Mouse (Mus musculus) right cerebral cortex, postnatal 4 days (tissue): ENCODE measurements around the gene Il16.
"Not testable (repeated sequence)": the region's sequence is repeated elsewhere in the genome, so short reads cannot be mapped to it uniquely, and the experiment has no call there.

Experiments
- DNase-seq: peaks from one replicate; pipeline ENCODE4 v3.0.0-alpha.2; 2022

Gene Il16

DNA sequence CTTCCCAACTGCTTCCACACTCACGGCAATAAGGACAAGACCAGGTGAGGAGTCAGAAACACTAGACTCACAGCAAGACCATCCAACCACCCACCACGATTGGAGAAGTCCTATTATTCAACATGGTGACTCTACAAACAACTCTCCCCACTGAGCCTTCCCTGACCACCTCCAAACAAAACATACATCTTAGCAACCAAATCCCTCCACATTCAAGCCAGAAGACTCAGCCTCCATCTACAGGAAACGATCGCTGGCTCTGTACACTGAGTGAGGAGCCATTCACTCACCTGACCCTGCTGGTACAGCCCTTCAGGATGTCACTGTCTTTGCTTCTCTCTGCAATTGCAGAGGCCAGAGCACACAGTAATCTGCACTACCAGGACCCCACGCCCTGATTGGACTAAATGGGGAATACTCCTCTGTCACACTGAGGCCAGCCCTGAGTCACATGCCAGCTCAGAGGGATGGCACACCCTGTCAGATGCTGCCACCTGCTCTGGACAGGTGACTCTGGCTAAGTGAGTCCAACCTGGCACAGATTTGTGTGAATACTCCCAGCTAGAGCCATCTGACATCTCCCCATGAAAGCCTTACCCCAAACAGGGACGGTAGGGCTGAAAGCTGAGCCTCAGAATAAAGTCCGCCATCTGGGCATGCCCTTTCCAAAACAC is 10.3 kb downstream of the Il16 start:
- no peak for DNase-seq

DNA sequence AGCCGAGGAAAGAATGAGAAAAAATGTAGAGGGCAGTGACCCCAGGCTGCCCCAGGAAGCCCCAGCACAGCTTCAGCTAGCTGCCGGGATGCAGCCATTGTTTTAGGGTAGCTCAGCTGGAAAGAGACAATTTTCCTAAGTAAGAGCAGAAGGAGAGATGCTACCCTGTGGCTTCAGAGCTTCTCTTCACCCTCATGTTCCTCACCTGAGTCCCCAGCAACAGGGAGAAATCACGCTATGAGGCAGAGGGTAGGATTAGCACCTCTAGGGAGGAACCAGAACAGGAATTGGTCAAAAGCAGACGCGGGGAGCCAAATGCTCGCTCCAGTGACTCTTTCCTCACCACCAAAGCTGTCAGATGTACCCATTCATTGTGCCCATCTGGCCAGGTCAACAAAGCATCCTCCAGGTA is 10.8 kb downstream of the Il16 start:
- no peak for DNase-seq

DNA sequence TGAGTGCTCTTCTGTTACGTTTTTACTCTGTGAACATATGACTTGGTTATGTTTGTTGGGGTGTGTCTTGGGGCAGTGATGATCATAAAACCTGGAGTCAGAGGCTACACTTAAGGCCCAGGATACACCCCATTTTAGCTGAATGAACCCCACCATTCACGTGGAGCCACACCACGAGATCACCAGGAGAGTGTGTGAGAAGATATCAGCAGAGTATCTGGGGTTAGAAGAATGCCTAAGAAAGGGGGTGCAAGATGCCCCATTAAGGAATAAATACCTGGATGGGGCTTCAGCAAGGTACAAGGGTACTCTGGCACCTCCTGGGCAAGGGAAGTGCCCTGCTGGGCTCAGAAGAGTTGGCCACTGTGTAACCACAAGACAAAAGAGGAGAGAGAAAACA is 11.3 kb downstream of the Il16 start:
- no peak for DNase-seq

DNA sequence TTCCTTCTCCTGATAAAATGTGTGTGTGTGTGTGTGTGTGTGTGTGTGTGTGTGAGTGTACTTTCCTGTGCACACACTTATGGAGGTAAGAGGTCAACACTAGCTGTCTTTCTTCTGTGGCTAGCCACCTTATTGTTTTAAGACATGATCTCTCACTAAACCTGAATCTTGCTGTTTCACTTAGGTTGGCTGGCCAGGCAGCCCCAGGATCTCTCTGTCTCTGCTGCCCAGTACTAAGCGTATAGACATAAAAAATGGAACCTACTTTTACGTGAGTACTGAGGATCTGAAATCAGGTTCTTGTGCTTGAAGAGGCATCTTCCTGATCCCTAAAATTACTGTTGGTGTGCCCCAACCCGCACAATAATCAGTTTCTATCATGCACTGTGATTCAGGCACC is 12.7 kb downstream of the Il16 start:
- no peak for DNase-seq

DNA sequence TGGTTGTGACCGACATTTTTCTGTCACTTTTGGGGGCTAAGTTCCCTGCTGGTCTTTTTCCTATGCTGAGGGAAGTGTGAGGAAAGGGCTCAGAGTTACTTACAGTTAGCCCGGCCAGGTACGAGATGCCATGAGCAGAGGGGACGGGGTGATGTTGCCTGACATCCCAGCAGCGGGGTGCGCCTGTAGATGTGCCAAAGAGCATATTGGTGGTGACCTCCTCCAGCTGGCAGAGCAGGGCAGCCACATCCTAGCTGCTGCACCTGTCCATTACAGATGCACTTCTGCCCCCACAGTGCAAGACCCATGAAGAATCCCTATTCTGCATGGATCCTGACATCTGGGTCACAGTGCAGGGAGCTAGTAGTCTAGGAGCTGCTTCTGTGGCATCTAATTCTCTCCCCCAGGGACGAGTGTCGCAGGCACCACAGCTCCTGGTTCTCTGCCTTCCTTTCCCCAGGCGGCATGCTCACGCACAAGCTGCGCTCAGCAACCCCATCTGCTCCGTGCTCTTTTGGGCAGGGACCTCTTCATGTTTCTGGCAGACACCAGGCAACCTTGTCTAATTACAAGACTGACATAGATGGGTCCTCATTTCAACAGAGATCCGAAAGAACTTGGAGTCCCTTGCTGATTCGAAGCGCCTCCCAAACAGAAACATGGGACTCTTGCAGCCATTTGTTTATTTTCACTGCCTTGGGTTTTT is 13.4 kb downstream of the Il16 start:
- DNase-seq: no peak

DNA sequence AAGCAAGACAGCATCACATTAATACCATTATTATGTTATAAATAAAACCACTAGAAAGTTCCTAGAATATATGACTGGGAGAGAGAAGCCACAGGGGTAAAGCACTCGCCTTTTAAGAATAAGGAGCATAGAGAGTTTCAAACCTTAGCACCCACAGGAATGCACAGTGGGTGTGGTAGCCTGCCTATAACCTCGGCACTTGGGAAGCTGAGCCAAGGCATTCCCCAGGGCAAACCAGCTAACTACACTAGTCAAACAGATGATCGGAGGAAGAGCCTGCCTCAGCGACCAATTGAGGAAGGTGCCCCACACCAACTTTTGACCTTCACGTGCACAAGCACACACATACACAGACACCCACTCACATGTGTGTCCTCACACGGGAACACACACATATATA is 14.2 kb downstream of the Il16 start:
- no peak for DNase-seq

DNA sequence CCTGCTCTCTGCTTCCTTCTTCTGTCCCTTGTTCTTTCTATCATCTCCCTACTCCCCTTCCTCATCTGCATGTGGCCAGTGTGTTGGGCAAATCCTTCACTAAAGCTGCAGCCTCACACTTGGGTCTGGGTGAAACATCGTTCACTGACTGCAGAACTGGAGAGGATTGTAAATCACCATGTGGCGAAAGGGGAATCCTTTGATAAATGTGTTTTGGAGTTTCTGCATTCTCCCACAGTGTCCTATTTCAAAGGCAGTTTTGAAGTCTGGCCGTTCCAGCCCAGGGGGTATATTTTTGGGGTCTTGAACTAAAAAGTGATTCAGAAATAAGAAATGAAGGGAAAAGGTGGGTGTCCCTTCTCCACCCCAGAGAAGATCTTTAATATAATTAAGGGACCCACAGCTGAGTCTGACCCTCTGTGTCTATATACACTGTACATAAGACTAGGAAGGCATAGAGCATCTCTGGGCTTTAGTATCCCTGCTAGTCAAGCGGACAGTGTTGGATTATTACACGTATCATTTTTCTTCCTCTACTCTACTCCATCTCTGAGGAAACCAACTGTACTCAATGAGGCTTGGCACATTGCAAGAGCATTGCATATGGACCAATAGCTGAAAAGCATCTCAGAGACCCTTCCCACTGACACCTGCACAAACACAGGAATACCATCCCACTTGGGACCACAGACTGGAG is 18.4 kb downstream of the Il16 start:
- DNase-seq: no peak

DNA sequence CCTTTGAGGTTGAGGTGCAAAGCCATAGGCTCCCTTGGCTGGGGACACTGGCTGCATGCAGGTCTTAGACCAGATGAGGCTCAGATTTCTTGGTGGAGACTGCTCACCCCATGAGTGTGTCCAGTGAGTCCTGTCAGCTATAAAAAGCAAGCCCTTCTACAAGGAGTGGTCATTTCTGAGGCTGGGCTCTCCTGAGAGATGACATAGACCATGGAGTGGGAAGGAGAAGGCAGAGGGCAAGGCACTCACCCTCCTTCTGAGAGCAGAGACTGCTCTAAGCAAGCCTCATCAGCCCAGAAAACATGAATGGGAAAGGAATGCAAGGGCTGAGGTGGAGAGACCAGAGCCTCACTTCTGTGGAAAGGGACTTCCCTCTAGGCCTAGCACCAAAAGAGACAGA is 19.7 kb downstream of the Il16 start:
- DNase-seq: no peak

DNA sequence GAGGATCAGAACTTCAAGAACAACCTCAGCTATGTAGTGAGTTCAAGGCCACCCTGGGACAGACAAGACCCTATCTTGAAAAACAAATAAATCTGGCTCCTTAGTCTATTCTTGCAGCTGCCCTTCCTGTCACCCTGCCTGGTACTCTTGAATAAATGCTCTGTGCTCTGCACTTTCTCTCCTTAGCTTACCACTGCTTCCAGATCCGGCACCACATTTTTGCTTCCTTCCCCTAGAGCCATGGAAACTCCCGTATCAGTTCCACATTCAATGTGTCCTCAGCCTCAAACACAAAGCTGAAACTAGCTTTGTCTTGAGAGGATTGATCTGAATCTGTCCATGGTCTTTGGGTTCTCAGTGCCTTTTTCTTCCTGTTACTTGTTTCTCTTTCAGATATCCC is 21.0 kb downstream of the Il16 start:
- no peak for DNase-seq

DNA sequence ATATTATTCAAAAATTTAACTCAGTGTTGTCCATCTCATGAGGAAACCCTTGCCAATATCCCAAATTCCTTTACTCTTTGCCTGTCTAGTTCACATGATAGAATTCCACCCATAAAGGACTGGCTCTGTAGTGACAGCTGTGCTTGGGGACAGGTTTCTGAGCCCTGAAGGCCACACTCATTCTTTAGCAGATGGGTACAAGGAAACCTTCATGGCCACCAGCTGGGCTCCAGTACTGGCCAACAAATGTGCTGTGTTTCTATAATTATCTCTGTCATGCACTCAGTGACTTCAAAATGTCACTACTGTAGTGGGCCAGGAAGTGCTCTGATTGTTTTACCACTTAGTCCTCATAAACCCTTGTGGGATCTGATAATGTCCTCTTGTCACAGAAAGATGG is 21.6 kb downstream of the Il16 start:
- DNase-seq: no peak

DNA sequence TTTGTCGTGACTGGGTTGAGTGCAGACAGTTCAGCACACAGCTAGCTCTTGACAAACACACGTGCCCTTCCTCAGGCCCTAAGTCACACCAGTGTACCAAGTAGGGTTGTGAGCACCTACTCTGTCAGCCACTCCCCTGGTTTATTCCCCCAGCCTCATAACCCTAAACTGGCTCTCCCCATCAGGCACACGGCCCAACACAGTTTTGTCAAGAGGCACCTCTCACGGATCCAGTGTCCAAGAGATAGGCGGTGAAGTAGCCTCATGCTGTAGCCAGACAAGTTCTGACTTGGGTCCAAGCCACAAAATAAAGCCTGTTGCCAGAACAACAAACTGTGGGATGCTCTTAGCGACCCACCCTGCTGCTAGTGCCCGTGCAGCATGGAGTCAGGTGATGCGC is 22.3 kb downstream of the Il16 start:
- DNase-seq: no peak

DNA sequence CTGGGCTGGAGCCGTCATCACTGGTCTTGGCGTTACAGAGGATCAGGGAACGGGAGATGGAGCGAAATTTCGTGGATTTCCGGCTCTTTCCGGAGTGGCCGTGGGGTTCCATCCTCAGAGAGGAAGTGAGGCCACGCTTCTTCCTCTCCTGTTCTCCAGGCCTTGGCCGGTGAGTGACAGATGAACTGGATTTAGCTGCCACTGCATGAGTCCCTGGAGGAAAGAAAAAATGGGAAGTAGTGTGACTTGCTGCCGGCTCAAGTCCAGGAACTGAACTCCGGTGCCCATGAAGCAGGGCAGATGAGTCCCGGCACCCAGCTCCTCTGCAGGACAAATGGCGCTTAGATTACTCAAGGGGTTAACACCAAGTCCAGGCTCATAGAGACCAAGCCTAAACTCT is 23.0 kb downstream of the Il16 start:
- DNase-seq: no peak

DNA sequence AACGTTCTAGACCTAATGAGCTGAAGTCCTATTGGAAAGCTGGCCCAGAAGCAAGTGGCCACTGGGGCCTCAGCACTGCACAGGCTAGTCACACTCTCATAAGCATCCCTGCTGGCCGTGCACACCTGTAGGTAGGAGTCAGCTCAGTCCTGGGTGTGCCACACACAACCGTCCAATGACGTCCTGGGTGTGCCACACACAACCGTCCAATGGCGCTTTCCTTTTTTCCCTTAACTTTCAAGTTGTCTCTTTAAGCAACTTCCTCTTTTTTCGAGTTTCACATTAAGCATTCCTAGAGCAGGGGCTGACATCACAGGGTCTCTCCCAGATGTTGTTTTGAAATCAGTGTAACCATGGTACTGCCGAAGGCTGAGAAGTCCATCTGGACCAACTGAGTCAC is 25.3 kb downstream of the Il16 start:
- DNase-seq: no peak

DNA sequence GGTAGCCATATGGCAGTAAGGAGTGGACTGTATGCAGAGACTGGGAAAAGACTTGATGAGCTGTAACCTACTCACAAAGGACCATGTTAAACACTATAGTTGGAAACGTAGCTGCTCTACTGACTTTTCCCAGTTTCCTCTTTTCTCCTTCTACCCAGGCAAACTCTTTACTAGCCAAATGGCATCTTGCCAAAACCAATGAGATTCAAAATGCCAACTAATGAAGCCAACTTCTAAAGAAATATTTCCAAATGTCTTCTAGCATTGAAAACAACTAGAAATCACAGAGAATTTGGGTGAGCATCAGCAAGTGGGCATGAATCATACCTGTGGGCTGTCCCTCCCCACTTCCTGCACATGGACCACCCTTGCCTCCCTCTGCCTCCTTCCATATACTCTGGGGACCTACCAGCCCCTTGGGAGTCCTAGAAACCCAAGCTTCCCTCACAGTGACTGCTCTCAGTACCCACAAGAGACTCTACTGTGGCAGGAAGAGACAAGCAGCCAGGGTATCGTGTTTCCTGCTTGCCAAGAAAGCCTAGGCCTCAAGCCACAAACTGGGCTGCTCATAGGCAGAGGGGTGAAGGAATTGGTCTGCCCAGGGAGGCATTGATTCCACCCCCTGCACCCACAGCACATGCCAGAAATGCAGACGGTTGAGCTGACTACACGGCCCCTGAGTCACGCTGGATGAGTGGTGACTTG is 28.4 kb downstream of the Il16 start:
- peak; percentile 5 for DNase-seq

DNA sequence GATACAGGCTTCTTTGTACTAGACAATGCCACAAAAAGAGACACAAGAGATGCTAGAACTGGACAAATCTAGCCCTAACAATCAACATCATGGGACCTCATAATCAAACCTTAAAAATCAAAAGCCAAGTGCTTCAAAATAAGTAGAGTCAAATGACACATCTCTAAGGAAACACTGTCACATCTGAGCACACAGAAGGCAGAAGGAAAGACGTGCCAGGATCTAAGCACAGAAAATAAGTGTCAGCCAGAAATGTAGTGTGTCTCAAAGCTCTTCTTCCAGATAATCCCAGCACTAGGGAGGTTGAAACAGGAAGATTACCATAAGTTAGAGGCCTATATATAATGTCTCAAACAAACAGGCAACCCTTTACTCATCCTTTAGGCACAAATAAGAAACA is 31.9 kb downstream of the Il16 start:
- no peak for DNase-seq

DNA sequence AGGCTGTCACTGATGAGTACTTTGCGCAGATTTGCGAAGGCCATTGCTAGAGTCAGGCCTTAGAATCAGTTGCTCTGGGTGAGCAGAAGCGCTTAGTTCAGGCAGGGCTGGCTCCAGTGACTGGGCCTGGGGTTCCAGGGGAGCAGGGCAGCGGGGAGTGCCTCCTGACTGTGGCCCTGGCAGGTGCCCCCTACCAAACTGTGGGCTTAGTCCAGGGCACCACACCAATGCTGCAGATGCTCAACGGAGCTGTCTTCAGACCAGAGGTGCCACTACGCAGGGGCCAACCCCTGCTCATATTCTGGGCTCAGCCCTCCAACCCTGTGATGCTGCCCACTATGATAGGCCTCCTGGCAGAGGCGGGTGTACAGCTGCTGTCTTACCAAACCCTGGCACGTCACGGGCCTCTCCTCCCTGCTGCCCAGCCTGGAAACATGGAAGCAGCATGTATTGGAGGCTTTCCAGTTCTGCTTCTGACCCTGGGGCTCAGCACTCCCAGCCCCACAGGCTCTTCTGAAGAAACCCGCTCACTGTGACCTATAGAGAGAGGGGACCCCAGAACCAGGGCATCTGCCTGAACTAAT is 33.8 kb downstream of the Il16 start:
- not testable (repeated sequence) for DNase-seq

DNA sequence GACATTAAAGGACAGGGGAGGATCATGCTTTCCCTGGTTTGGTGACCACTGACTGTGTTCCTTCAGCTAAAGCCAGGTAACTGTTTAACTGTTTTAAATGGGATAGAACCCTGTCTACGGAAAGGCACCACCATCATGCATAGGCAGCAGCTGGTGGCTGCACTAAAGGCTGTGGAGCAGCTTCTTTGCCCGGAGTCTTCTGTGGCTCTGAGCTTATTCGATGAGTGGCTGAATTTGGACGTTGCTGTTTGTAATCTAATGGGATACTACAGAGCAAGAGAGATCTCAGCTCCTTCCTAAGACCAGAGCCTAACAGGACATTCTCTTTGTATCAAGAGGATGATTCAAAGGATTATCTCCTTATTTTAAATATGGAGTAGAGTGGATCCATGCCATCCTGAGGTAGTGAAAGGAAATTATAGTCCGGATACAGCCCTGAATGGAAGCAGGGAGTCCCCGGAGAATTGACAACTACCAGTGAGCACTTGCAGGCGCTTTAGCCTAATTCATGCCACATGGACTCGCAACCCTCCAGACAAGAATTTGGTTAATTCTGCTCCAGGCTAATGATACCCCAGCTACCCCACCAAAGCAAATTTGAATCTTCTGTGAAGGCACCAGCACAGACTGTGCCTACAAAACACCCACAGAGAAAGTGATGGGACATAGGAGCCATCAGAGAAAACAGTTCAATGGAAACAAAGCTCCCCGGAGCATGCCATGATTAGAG is 42.3 kb downstream of the Il16 start:
- no peak for DNase-seq

DNA sequence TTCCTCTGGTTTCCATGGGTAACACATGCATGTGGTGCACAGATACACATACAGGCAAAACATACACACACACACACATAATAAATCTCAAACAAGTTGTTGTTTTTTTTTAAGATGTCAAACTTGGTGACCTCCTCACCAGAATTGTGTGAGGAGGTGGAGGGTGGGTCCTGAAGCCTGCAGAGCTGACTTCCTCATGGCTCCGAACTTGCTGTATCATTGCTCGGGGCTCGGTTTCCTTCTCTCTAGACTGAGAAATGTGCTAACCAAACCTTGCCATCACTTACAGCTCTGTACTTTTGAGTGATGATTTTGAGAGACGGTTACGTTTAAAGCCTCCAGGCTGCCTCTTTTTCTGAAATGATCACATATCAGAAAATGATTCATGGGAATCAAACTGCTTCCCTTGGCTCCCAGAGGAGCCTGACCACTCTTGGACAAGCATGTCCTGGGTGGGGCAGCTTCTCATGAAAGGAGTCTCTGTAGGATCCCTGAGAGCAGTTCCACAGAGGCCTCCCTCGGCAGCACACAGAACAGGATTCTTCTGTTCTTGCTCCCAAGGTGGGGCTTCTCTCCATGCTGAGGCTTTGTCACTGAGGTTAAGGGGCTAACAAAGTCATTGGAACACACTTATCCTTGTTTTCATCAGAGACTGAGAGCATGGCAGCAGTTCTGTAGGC is 46.3 kb downstream of the Il16 start:
- DNase-seq: no peak

DNA sequence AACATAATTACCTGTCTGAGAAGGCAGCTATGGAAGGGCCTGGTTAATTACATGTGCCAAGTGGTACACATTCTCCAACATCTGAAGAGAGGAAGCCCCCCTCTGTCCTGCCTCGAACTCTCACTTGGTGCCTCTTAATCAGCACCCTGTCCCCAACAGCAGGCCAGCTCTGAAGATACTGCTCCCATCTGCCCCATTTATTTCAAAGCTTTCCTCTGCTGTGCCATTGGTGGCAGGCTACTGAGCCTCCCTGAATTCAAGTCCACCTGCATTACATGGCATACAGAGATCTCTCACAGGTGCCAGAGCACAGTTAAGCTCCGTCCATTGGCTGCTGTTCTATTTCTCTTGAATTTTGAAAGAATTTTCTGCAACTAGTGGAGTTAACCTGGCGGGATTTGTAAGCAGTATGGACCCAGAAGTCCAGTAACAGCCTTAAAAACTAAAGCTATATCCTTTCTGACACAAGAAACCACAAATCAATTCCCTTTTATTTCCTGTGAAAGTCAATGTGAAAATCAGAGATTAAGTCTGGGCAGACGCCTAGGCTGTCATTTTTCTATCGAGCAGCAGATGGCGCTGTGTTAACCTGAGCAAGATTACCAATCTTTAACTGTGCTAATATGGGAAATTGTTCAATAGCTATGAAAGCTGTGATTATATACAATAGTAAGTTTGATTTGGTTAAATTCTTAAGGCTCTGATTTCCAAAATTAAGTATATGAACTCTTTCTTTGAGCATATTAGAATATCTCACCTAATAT is 49.9 kb downstream of the Il16 start:
- peak; percentile 44 for DNase-seq

DNA sequence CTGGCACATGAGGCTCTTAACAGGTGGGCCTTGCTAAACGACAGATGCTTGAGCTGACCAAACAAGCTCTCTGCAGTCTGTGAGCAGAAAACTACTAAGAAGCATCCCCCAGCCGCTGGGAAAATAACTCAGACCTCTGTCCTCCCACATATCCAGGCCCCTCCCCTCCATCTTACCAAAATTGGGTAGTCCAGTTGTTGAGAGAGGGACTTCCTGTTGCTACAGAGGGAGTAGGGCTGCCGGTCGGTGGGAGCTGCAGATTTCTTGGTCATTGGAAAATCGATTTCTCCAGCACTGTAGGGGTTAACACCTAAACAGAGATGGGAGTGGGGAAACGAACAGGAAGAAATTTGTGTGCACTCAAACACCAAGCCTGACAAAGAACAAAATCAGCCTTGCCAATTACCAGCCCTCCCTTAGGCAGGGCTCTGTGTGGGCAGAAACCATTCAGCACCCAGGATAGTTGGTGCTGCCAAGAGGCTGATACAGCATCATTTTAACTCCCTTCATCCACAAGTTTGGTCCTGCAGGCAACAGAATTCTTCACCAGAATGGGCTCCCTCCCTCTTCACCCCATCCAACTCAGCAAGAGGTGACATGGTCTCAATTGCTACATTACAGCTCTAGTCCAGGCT is 62.8 kb downstream of the Il16 start:
- DNase-seq: no peak

DNA sequence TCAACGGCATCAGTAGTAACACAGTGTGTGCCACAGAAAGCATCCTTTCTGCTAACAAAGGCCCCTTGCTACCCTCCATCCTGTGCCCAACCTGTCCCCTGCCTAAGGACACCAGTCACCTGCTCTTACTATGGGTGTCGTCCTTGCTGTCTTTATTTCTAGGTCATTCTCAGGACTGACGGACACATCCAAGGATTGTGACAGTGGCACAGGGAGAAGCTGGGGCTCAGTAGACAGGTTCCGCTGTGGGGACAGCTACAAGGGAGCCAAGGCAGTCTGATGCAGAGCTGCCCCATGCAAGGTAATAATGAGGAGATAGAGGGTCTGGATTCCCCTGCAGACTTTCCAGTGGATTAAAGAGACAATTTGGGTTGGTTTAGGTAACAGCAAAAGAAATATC is 67.0 kb downstream of the Il16 start:
- DNase-seq: no peak
